Mouse (Mus musculus): ENCODE measurements around the gene Exoc4. TPM values are rescaled to one million over a fixed set of nuclear protein-coding genes. Genes with fewer than 3 reads are reported as not detected.

Gene Exoc4
- polyA plus RNA-seq, 1 experiment from 2014 or later, result 36.1 TPM

DNA sequence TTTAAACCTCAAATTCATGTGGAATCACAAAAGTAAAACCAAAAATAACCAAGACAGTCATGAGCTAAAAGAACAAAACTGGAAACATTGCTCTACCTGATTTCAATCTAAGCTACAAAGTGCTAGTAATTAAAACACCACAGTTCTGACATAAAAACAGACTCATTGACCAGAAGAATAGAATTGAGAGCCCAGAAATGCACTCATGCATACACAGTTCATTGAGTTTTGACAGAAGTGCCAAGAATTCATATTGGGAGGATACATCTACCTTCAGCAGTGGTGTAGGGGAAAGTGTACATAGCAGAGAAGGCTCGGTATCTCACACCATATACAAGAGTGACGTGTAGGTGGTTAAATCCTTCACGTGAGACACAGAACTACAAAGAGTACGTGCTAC lies 580.4 kb downstream of the Exoc4 start:
- Histone ChIP-seq H3K27ac (ENCODE audit: low read depth, low read length) (no peak overlapping the region), H3K27me3 (ENCODE audit: control insufficient read depth, insufficient read depth, low read length) (no peaks in the 10 kb centered on the region), H3K4me2 (no peak overlapping the region), H3K36me3 (ENCODE audit: control insufficient read depth, insufficient read depth, low read length) (no peaks in the 10 kb centered on the region), H3K9me3 (replicated peaks; ENCODE audit: control insufficient read depth, low read length) (no peaks in the 10 kb centered on the region), H3K9ac (ENCODE audit: low read depth, low read length) (no peak overlapping the region), H3K4me3 (ENCODE audit: low read depth, low read length) (no peak overlapping the region), H3K4me1 (ENCODE audit: control insufficient read depth, insufficient read depth, low read length) (no peaks in the 10 kb centered on the region)
- no peak for ATAC-seq (replicated peaks; ENCODE audit: insufficient number of reproducible peaks, low FRiP score, low TSS enrichment)
- 92% methylated on average over 4 of the region's 4 CpGs for WGBS (ENCODE audit: insufficient replicate concordance)

DNA sequence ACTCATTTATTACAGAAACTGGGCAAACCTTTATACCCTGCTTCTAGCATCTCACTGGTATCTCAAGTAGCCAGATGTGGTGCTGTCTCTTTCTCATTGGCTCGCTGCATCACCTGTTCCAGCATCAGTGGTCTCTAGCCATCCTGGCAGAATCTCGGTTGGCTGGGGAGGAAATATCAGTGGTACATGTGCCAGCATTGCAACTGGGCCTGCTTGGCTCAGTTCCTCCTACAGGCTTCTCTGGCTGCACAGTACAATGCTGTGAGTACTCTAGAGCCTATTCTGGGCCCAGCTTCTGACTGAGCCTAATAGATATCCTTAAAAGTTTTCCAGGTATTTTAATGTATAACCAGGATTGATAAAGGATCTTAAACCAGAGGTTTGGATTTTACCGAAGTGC lies 582.4 kb downstream of the Exoc4 start:
- no peaks in the 10 kb centered on the region for H3K4me1 ChIP-seq (ENCODE audit: control insufficient read depth, insufficient read depth, low read length)
- no peaks in the 10 kb centered on the region for H3K36me3 ChIP-seq (ENCODE audit: control insufficient read depth, insufficient read depth, low read length)
- H3K9me3 ChIP-seq (replicated peaks; ENCODE audit: control insufficient read depth, low read length), result no peaks in the 10 kb centered on the region
- no peak overlapping the region for H3K9ac ChIP-seq (ENCODE audit: low read depth, low read length)
- no peak for ATAC-seq (replicated peaks; ENCODE audit: insufficient number of reproducible peaks, low FRiP score, low TSS enrichment)
- H3K4me3 ChIP-seq (ENCODE audit: low read depth, low read length), result no peak overlapping the region
- WGBS (ENCODE audit: insufficient replicate concordance), result 85% methylated on average over 3 of the region's 3 CpGs
- H3K4me2 ChIP-seq, result no peak overlapping the region
- no peak overlapping the region for H3K27ac ChIP-seq (ENCODE audit: low read depth, low read length)
- H3K27me3 ChIP-seq (ENCODE audit: control insufficient read depth, insufficient read depth, low read length), result no peaks in the 10 kb centered on the region

DNA sequence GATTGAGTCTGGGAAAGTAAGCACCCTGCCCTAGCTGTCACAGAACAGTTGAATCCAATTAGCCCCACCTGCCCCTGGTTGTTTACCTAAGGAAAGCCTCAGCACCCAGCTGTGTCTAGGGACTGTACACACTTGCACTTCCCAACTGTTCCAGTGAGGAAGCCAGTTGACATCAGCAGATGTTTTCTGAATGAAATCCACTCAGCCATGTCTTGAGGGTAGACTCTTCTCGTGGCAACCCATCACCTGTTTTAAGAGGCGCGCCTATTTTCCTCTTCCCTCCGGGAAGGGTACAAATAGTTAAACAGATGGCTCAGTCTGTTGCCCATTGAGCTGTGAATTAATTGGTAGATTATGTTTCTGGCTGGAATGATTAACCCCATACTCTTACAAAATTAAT lies 584.1 kb downstream of the Exoc4 start:
- Histone ChIP-seq H3K27ac (ENCODE audit: low read depth, low read length) (no peak overlapping the region), H3K4me2 (no peak overlapping the region), H3K27me3 (ENCODE audit: control insufficient read depth, insufficient read depth, low read length) (no peaks in the 10 kb centered on the region), H3K9me3 (replicated peaks; ENCODE audit: control insufficient read depth, low read length) (no peaks in the 10 kb centered on the region), H3K4me3 (ENCODE audit: low read depth, low read length) (no peak overlapping the region), H3K4me1 (ENCODE audit: control insufficient read depth, insufficient read depth, low read length) (no peaks in the 10 kb centered on the region), H3K9ac (ENCODE audit: low read depth, low read length) (no peak overlapping the region), H3K36me3 (ENCODE audit: control insufficient read depth, insufficient read depth, low read length) (no peaks in the 10 kb centered on the region)
- 87% methylated on average over 4 of the region's 4 CpGs for WGBS (ENCODE audit: insufficient replicate concordance)
- ATAC-seq (replicated peaks; ENCODE audit: insufficient number of reproducible peaks, low FRiP score, low TSS enrichment), result no peak

DNA sequence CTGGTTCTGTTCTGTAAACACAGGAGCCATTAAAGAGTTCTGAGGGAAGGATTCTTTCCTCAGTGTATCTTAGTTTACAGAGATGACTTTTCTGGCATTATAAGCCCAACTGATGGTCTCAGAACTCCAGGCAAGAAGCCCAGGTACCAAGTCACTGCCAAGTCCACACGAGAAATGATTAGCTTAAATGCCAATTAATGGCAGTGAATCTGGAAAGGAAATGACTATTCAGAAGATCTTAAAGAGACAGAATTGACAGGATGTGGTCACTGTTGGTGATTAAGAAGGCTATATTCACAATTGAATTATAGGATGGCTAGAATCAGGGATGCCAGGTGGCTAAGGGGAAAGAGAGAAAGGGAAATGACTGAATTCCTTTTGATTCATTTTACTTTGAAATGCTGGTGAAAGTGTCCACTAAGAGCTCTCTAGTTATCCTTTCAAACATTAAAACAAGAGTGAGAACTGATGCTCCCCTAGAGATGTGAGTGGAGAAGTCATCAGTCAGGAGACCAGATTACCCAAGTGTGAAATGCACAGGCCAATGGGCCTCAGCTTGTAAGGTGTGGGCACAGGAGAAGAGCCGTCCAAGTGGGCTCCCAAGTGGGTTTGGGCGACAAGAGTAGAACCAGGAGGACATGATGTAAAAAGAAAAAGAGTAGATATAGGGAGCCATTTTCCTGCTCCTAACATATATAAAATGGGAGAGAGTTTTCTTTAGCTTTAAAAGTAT lies 587.3 kb downstream of the Exoc4 start:
- Histone ChIP-seq H3K9me3 (replicated peaks; ENCODE audit: control insufficient read depth, low read length) (no peaks in the 10 kb centered on the region), H3K36me3 (ENCODE audit: control insufficient read depth, insufficient read depth, low read length) (no peaks in the 10 kb centered on the region), H3K4me1 (ENCODE audit: control insufficient read depth, insufficient read depth, low read length) (no peaks in the 10 kb centered on the region), H3K4me2 (no peak overlapping the region), H3K27me3 (ENCODE audit: control insufficient read depth, insufficient read depth, low read length) (no peaks in the 10 kb centered on the region), H3K9ac (ENCODE audit: low read depth, low read length) (no peak overlapping the region), H3K27ac (ENCODE audit: low read depth, low read length) (no peak overlapping the region), H3K4me3 (ENCODE audit: low read depth, low read length) (no peak overlapping the region)
- 79% methylated on average over 3 of the region's 3 CpGs for WGBS (ENCODE audit: insufficient replicate concordance)
- no peak for ATAC-seq (replicated peaks; ENCODE audit: insufficient number of reproducible peaks, low FRiP score, low TSS enrichment)

DNA sequence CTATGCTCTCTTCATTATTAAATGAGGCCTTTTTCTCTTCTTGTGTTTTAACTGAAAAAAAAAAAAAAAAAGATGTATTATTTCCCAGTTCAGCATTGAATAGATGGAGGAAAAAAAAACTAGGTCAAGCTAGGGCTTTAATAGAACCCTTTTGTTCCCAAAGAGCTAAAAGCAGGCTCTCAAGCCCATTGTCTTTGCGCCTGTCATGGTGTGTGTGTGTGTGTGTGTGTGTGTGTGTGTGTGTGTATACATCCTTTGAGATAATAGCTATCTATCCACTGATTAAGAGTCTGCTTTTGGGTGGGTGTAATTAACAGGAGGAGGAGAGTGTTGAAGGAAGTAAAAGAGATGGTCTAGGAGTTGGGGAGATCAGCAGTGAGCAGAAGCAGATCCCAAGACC lies 594.0 kb downstream of the Exoc4 start:
- H3K4me2 ChIP-seq, result no peak overlapping the region
- no peak overlapping the region for H3K27ac ChIP-seq (ENCODE audit: low read depth, low read length)
- H3K4me3 ChIP-seq (ENCODE audit: low read depth, low read length), result no peak overlapping the region
- H3K9ac ChIP-seq (ENCODE audit: low read depth, low read length), result no peak overlapping the region
- no peaks in the 10 kb centered on the region for H3K36me3 ChIP-seq (ENCODE audit: control insufficient read depth, insufficient read depth, low read length)
- no peaks in the 10 kb centered on the region for H3K27me3 ChIP-seq (ENCODE audit: control insufficient read depth, insufficient read depth, low read length)
- H3K9me3 ChIP-seq (replicated peaks; ENCODE audit: control insufficient read depth, low read length), result no peaks in the 10 kb centered on the region
- ATAC-seq (replicated peaks; ENCODE audit: insufficient number of reproducible peaks, low FRiP score, low TSS enrichment), result no peak
- WGBS (ENCODE audit: insufficient replicate concordance), result 57% methylated on average over 1 of the region's 1 CpGs
- H3K4me1 ChIP-seq (ENCODE audit: control insufficient read depth, insufficient read depth, low read length), result peaks cover 3% of the 10 kb centered on the region; the same call in 1 of the 2 replicates

DNA sequence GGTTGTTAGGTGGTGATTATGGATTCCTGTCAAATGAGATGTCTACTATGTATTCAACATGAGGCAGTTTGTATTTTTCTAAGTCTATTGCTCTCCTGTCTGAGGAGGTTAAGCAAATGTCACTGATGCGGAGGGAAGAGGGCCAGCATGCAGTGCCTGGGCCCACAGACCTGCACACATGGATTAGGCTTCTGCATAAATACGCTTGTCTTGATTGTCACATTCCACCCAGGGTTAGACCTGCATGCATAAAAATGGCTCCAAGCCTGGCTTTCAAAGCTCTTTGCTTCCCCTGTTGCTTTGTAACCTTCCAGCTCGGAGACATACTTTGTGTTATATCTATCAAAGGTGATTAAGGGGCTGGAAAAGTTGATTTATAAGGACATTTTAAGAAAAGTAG lies 610.2 kb downstream of the Exoc4 start:
- 71% methylated on average over 3 of the region's 3 CpGs for WGBS (ENCODE audit: insufficient replicate concordance)
- no peaks in the 10 kb centered on the region for H3K36me3 ChIP-seq (ENCODE audit: control insufficient read depth, insufficient read depth, low read length)
- no peak overlapping the region for H3K9ac ChIP-seq (ENCODE audit: low read depth, low read length)
- H3K27ac ChIP-seq (ENCODE audit: low read depth, low read length), result no peak overlapping the region
- peaks cover 10% of the 10 kb centered on the region for H3K4me1 ChIP-seq (ENCODE audit: control insufficient read depth, insufficient read depth, low read length)
- H3K4me2 ChIP-seq, result no peak overlapping the region
- ATAC-seq (replicated peaks; ENCODE audit: insufficient number of reproducible peaks, low FRiP score, low TSS enrichment), result no peak
- no peak overlapping the region for H3K4me3 ChIP-seq (ENCODE audit: low read depth, low read length)
- no peaks in the 10 kb centered on the region for H3K27me3 ChIP-seq (ENCODE audit: control insufficient read depth, insufficient read depth, low read length)
- no peaks in the 10 kb centered on the region for H3K9me3 ChIP-seq (replicated peaks; ENCODE audit: control insufficient read depth, low read length)

DNA sequence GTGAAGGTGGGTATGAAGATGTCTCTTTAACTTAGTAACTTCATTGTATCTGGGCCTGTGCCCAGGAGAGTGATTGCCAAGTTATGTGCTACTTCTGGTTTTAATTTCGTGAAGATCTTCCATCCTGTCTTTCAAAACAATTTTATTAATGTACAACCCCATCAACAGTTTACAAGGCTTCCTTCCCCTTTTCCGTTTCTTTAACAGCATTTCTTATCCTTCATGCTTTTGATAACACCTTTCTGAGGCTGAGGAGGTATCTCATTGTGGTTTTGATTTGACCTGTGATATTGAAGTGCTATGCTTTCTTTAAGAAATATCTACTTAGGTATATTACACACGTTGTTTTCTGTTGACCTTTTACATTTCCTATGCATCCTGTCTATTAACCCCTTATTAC lies 616.9 kb downstream of the Exoc4 start:
- Histone ChIP-seq H3K36me3 (ENCODE audit: control insufficient read depth, insufficient read depth, low read length) (no peaks in the 10 kb centered on the region), H3K9me3 (replicated peaks; ENCODE audit: control insufficient read depth, low read length) (no peaks in the 10 kb centered on the region), H3K9ac (ENCODE audit: low read depth, low read length) (no peak overlapping the region), H3K4me1 (ENCODE audit: control insufficient read depth, insufficient read depth, low read length) (peaks cover 14% of the 10 kb centered on the region), H3K4me2 (no peak overlapping the region), H3K27me3 (ENCODE audit: control insufficient read depth, insufficient read depth, low read length) (no peaks in the 10 kb centered on the region), H3K27ac (ENCODE audit: low read depth, low read length) (no peak overlapping the region), H3K4me3 (ENCODE audit: low read depth, low read length) (no peak overlapping the region)
- no peak for ATAC-seq (replicated peaks; ENCODE audit: insufficient number of reproducible peaks, low FRiP score, low TSS enrichment)
- WGBS (ENCODE audit: insufficient replicate concordance), result 69% methylated on average over 3 of the region's 3 CpGs

DNA sequence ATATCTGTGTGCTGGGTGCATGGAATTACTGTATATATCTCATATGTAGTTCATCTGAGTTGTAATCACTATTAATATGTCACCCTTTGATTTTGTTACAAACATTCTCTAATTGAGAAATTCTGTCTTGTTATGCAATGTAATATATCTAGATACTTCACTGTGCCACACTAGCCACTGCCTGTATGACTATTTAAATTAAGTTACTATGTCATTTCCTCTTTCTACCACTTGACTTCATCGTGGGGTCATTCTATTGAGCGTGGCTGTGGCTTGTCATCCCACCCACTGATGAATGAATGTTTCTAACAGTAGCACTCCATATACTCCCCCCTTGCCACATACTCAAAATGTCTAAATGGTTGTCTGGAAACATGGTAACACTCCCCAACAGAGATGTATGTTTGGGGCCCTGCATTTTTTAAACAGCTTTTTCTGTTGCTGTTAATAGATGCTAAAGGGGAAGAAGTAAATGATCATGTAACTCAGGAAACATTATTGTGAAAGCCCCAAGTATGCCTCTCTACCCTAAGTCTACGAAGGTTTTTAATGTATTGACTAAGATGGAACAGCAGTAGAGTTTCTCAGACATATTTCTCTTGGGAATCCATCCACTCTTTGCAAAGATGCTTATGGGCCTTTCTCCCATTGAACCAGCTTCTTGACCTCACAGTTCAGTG lies 618.2 kb downstream of the Exoc4 start:
- no peak overlapping the region for H3K4me2 ChIP-seq
- ATAC-seq (replicated peaks; ENCODE audit: insufficient number of reproducible peaks, low FRiP score, low TSS enrichment), result no peak
- no peak overlapping the region for H3K27ac ChIP-seq (ENCODE audit: low read depth, low read length)
- H3K9ac ChIP-seq (ENCODE audit: low read depth, low read length), result no peak overlapping the region
- no peaks in the 10 kb centered on the region for H3K36me3 ChIP-seq (ENCODE audit: control insufficient read depth, insufficient read depth, low read length)
- H3K9me3 ChIP-seq (replicated peaks; ENCODE audit: control insufficient read depth, low read length), result no peaks in the 10 kb centered on the region
- 81% methylated on average over 3 of the region's 3 CpGs for WGBS (ENCODE audit: insufficient replicate concordance)
- H3K27me3 ChIP-seq (ENCODE audit: control insufficient read depth, insufficient read depth, low read length), result no peaks in the 10 kb centered on the region
- H3K4me1 ChIP-seq (ENCODE audit: control insufficient read depth, insufficient read depth, low read length), result peaks cover 17% of the 10 kb centered on the region
- H3K4me3 ChIP-seq (ENCODE audit: low read depth, low read length), result no peak overlapping the region

DNA sequence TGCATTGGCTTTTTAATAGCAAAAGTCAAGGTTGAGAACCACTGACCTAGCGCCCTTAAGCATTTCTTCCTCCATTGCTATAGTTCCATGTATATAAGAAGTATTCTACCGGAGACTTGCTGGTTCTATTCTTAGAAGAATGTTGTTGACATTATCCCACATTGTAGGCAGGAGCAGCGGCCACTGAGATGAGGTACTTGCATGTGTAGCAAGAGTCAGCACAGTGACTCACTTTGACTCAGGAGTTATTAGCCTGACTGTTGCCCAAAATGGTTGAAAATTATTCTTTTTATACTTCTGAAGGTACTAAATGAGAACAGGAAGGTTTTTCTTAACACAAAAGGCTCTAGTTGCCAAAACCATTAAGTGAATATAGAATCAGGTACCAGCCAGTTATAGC lies 620.4 kb downstream of the Exoc4 start:
- Histone ChIP-seq H3K9me3 (replicated peaks; ENCODE audit: control insufficient read depth, low read length) (no peaks in the 10 kb centered on the region), H3K36me3 (ENCODE audit: control insufficient read depth, insufficient read depth, low read length) (no peaks in the 10 kb centered on the region), H3K27ac (ENCODE audit: low read depth, low read length) (no peak overlapping the region), H3K4me1 (ENCODE audit: control insufficient read depth, insufficient read depth, low read length) (peaks cover 28% of the 10 kb centered on the region), H3K4me2 (no peak overlapping the region), H3K9ac (ENCODE audit: low read depth, low read length) (no peak overlapping the region), H3K4me3 (ENCODE audit: low read depth, low read length) (no peak overlapping the region), H3K27me3 (ENCODE audit: control insufficient read depth, insufficient read depth, low read length) (no peaks in the 10 kb centered on the region)
- 56% methylated on average over 3 of the region's 3 CpGs for WGBS (ENCODE audit: insufficient replicate concordance)
- ATAC-seq (replicated peaks; ENCODE audit: insufficient number of reproducible peaks, low FRiP score, low TSS enrichment), result no peak
